In genomic region chr13:40968564-40968963, GRCm38 (mm10) we compare ENCODE assay signal across 18 mouse cellular contexts. TPM values are rescaled to one million over a fixed set of nuclear protein-coding genes. Genes with fewer than 3 reads are reported as not detected.
DNase-seq lines count a peak whose midpoint lies in the region; ATAC-seq and TF ChIP-seq lines count a peak whose summit lies in the region.
"Had no signal": no experiment of that assay in that cellular context is flagged by ENCODE, and none has a peak within 500 bp of the region (broad histone marks: within the 10 kb centered on the region; RNA-seq: fewer than 3 reads in every experiment).

No protein-coding gene starts in this region.

- H3K9ac ChIP-seq in lung, postnatal 0 days (replicated peaks; ENCODE audit: low read depth), result no peak overlapping the region
- H3K9ac ChIP-seq: heart, embryonic 12.5 days; kidney, embryonic 15.5 days; neural tube, embryonic 12.5 days had no signal

- 46% methylated on average over 5 of the region's 5 CpGs for WGBS in lung, postnatal 0 days

- H3K9me3 ChIP-seq in lung, postnatal 0 days (ENCODE audit: low read length), result no peaks in the 10 kb centered on the region
- no peaks in the 10 kb centered on the region; the same call in 1 of the 2 replicates for H3K9me3 ChIP-seq in megakaryocyte, embryonic 14.5 days
- H3K9me3 ChIP-seq: heart, embryonic 12.5 days; kidney, embryonic 15.5 days; limb, embryonic 10.5 days; neural tube, embryonic 12.5 days had no signal

- no peak overlapping the region for H3K4me3 ChIP-seq in lung, postnatal 0 days (ENCODE audit: low read depth, low read length)
- peak overlapping the region; percentile 76 for H3K4me3 ChIP-seq in megakaryocyte, embryonic 14.5 days (replicated peaks)
- H3K4me3 ChIP-seq: erythroblast, embryonic 14.5 days; heart, embryonic 12.5 days; kidney, embryonic 15.5 days; limb, embryonic 10.5 days; neural tube, embryonic 12.5 days had no signal

- DNase-seq in lung, postnatal 0 days (ENCODE audit: low spot score), result peak; percentile 52
- DNase-seq in lung, postnatal 14 days, result no peak
- peak; percentile 39 for DNase-seq in MEL-GATA-1-ER (ENCODE audit: extremely low read depth, low read depth)
- DNase-seq in gastrocnemius, postnatal 10 days, result no peak
- DNase-seq: cerebellum, adult 9-11 months; gastrocnemius, postnatal 36 days; heart, postnatal 4 days; midbrain, embryonic 14.5 days; retina, postnatal 1 day had no signal

- TF ChIP-seq CTCF in lung, postnatal 0 days (IDR thresholded peaks at IDR 0.05), result no peak

- ATAC-seq in lung, postnatal 0 days, result peak; percentile 64
- ATAC-seq in common myeloid progenitor, adult 5-6 weeks (replicated peaks; ENCODE audit: low read depth, poor library complexity, severe bottlenecking), result peak; percentile 82
- ATAC-seq in erythroid progenitor cell, adult 5-6 weeks (replicated peaks; ENCODE audit: low FRiP score, poor library complexity, severe bottlenecking), result no peak
- no peak for ATAC-seq in CD4-positive, CD25-positive, alpha-beta regulatory T cell, adult 4 months

- no peaks in the 10 kb centered on the region for H3K4me1 ChIP-seq in lung, postnatal 0 days (ENCODE audit: insufficient read depth, low read depth, low read length)
- H3K4me1 ChIP-seq in megakaryocyte, embryonic 14.5 days, result peaks cover 25% of the 10 kb centered on the region
- H3K4me1 ChIP-seq: heart, embryonic 12.5 days; kidney, embryonic 15.5 days; limb, embryonic 10.5 days; neural tube, embryonic 12.5 days had no signal

- H3K36me3 ChIP-seq in lung, postnatal 0 days (ENCODE audit: insufficient read depth, low read length), result no peaks in the 10 kb centered on the region
- no peaks in the 10 kb centered on the region for H3K36me3 ChIP-seq in megakaryocyte, embryonic 14.5 days (replicated peaks; ENCODE audit: low read length)
- H3K36me3 ChIP-seq: heart, embryonic 12.5 days; kidney, embryonic 15.5 days; limb, embryonic 10.5 days; neural tube, embryonic 12.5 days had no signal

- TF ChIP-seq EP300 in lung, postnatal 0 days (IDR thresholded peaks at IDR 0.05), result peak; percentile 36; the same call in 1 of the 2 replicates

- H3K27me3 ChIP-seq in lung, postnatal 0 days (replicated peaks; ENCODE audit: insufficient read depth, low read length), result no peaks in the 10 kb centered on the region
- H3K27me3 ChIP-seq in megakaryocyte, embryonic 14.5 days (replicated peaks), result peaks cover 3% of the 10 kb centered on the region
- H3K27me3 ChIP-seq: heart, embryonic 12.5 days; kidney, embryonic 15.5 days; neural tube, embryonic 12.5 days had no signal

- no peak overlapping the region for H3K27ac ChIP-seq in lung, postnatal 0 days (ENCODE audit: low read length)
- H3K27ac ChIP-seq: kidney, embryonic 15.5 days; limb, embryonic 10.5 days; neural tube, embryonic 12.5 days had no signal

- no peak overlapping the region for H3K4me2 ChIP-seq in lung, postnatal 0 days (replicated peaks; ENCODE audit: low read depth, low read length)
- H3K4me2 ChIP-seq: heart, embryonic 12.5 days; kidney, embryonic 15.5 days; neural tube, embryonic 12.5 days had no signal

RNA-seq across cellular contexts. Expression of gene Pak1ip1, which starts 32.3 kb away (rescaled TPM):
- 56.9 and 62.6 TPM in 2 replicates for polyA plus RNA-seq in lung, postnatal 0 days (2015; fragmentation: Nextera tagmentation; extraction: Ambion mirVana)
- total RNA-seq in common myeloid progenitor, adult 5-6 weeks (2017), result 124 and 126 TPM in 2 replicates
- 12.4 and 51.1 TPM in 2 replicates for polyA plus RNA-seq in megakaryocyte, embryonic 14.5 days (2012; ENCODE audit: insufficient read depth, low replicate concordance)
- 46.5 and 88.0 TPM in 2 replicates for total RNA-seq in erythroid progenitor cell, adult 5-6 weeks (2015; ENCODE audit: low replicate concordance)
- total RNA-seq in erythroid progenitor cell, adult 5-6 weeks (2017; ENCODE audit: low replicate concordance), result 63.4 and 63.5 TPM in 2 replicates
- 100 to 1,000 TPM in 1 of 2 experiments, 10 to 100 TPM in 1; 87.1 to 102 TPM for polyA plus RNA-seq in CD4-positive, CD25-positive, alpha-beta regulatory T cell, adult 4 months (2017; shearing (Covaris generic))
- total RNA-seq in gastrocnemius, postnatal 10 days (2021), result 10 to 100 TPM; 28.7 to 29.0 TPM

RNA-seq across cellular contexts. Expression of gene Tmem14c, which starts 47.5 kb away (rescaled TPM):
- 207 and 219 TPM in 2 replicates for polyA plus RNA-seq in lung, postnatal 0 days (2015; fragmentation: Nextera tagmentation; extraction: Ambion mirVana)
- total RNA-seq in common myeloid progenitor, adult 5-6 weeks (2017), result 121 and 128 TPM in 2 replicates
- polyA plus RNA-seq in megakaryocyte, embryonic 14.5 days (2012; ENCODE audit: insufficient read depth, low replicate concordance), result 53.2 and 191 TPM in 2 replicates
- 628 and 784 TPM in 2 replicates for total RNA-seq in erythroid progenitor cell, adult 5-6 weeks (2015; ENCODE audit: low replicate concordance)
- 461 and 723 TPM in 2 replicates for total RNA-seq in erythroid progenitor cell, adult 5-6 weeks (2017; ENCODE audit: low replicate concordance)
- polyA plus RNA-seq in CD4-positive, CD25-positive, alpha-beta regulatory T cell, adult 4 months (2017; shearing (Covaris generic)), result 100 to 1,000 TPM; 129 to 131 TPM
- 10 to 100 TPM; 65.9 to 79.8 TPM for total RNA-seq in gastrocnemius, postnatal 10 days (2021)

Comparison
In these comparisons a context has a peak if more than half of its experiments do, and no peak if none do; other contexts are left out.
1. DNase-seq: peak in lung, postnatal 0 days (single experiment) and MEL-GATA-1-ER (single experiment); none in lung, postnatal 14 days (single experiment) and gastrocnemius, postnatal 10 days (single experiment).
2. ATAC-seq: peak in lung, postnatal 0 days (single experiment) and common myeloid progenitor, adult 5-6 weeks (single experiment); none in erythroid progenitor cell, adult 5-6 weeks (single experiment) and CD4-positive, CD25-positive, alpha-beta regulatory T cell, adult 4 months (single experiment).